Mouse (Mus musculus): Measurements from ENCODE around the gene Pde6d.

DNA sequence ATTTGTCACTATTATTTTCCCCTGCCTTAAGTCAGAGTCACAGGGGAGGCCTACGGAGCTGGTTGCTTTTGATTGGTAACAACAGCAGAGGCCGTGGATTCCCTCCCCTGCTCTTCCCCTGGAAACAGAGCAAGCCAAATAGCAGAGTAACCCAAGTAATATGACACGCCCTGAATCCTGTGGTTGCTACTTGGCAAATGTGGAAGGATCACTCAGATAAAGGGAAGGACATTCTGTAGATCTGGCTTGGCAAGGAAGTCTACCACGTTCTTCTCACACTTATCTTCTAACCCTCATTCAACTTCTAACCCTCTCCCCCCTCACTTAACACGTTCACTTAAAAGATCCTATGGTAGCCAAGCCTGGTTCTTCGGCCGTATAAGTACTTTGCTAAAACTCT, 24.6 kb downstream of the Pde6d start:
- TF ChIP-seq POLR2A (IDR thresholded peaks at IDR 0.05; ENCODE audit: control insufficient read depth, low read depth, low read length) (no peak), CTCF (IDR thresholded peaks at IDR 0.05; ENCODE audit: control insufficient read depth, insufficient read depth, insufficient replicate concordance, low read depth, low read length) (no peak)
